Mouse (Mus musculus) C2C12 (cell line): ENCODE measurements around the gene Pigk.

ENCODE experiments used
- CEBPB ChIP-seq: IDR thresholded peaks from one replicate; pipeline ENCODE4 v1.6.1; 2011; ENCODE audit warnings: low read depth, mild to moderate bottlenecking, control low read depth, moderate library complexity
- CTCF ChIP-seq: IDR thresholded peaks from one replicate; pipeline ENCODE4 v1.5.1; 2011; ENCODE audit not compliant: control insufficient read depth, insufficient read depth, insufficient read length
- MAX ChIP-seq: IDR thresholded peaks from one replicate; pipeline ENCODE4 v1.6.1; 2011; ENCODE audit warnings: mild to moderate bottlenecking, control low read depth
- MYOD1 ChIP-seq: IDR thresholded peaks from one replicate; pipeline ENCODE4 v1.6.1; 2011; ENCODE audit warnings: low read depth; ENCODE audit not compliant: control insufficient read depth, insufficient read length
- USF1 ChIP-seq: IDR thresholded peaks from one replicate; pipeline ENCODE4 v1.6.1; 2011; ENCODE audit warnings: low read depth, mild to moderate bottlenecking, control low read depth, moderate library complexity

- TF ChIP-seq CEBPB, result no peak
- no peak for TF ChIP-seq CTCF
- TF ChIP-seq USF1, result no peak
- TF ChIP-seq MYOD1, result no peak
- TF ChIP-seq MAX, result no peak
Observed at GRCm38 (mm10) chr3:152971373-152971772, 257.5 kb downstream of the Pigk start.
